Mouse (Mus musculus): Measurements from ENCODE around the gene Cldn16. TPM values are rescaled to one million over a fixed set of nuclear protein-coding genes. Genes with fewer than 3 reads are reported as not detected.

Gene Cldn16
- total RNA-seq, 2 experiments from 2014 or later, result not detected

- no peak for DNase-seq
- intact Hi-C loops (cut with DNase I), result no loop called here
These were observed 69.4 kb downstream of the Cldn16 start for GRCm38 (mm10) chr16:26532287-26532686.

Other genes starting within 250 kb of the Cldn16 start
- gene Cldn1, start 91.3 kb upstream of the Cldn16 start, total RNA-seq (2021), result under 1 TPM; 0.47 to 0.72 TPM
- gene Tmem207, start 63.6 kb downstream of the Cldn16 start, total RNA-seq (2021), result not detected
- 1 to 10 TPM; 5.1 to 5.4 TPM for gene Il1rap, start 118.6 kb downstream of the Cldn16 start, total RNA-seq (2021)